Mouse (Mus musculus): Measurements from ENCODE around the gene Wasf1. TPM values are rescaled to one million over a fixed set of nuclear protein-coding genes. Genes with fewer than 3 reads are reported as not detected.

Wasf1 gene
- polyA plus RNA-seq, 1 experiment: 138 TPM

GRCm38 (mm10) chr10:40961365-40961764 is 78.1 kb downstream of the Wasf1 start:
- no peak overlapping the region for H3K27ac ChIP-seq (ENCODE audit: insufficient read depth, low read length)
- TF ChIP-seq CTCF (IDR thresholded peaks at IDR 0.05; ENCODE audit: extremely low read depth, insufficient read depth, low read length) (no peak), POLR2A (IDR thresholded peaks at IDR 0.05; ENCODE audit: extremely low read depth, insufficient read depth, low read length) (no peak)
- H3K4me1 ChIP-seq (ENCODE audit: control insufficient read depth, insufficient read depth, low read length): peaks cover 2% of the 10 kb centered on the region
- no peak overlapping the region for H3K4me3 ChIP-seq (ENCODE audit: insufficient read depth, low read length)

- no peak overlapping the region for H3K4me3 ChIP-seq (ENCODE audit: insufficient read depth, low read length)
- no peaks in the 10 kb centered on the region for H3K4me1 ChIP-seq (ENCODE audit: control insufficient read depth, insufficient read depth, low read length)
- H3K27ac ChIP-seq (ENCODE audit: insufficient read depth, low read length): no peak overlapping the region
- no peak for TF ChIP-seq POLR2A (IDR thresholded peaks at IDR 0.05; ENCODE audit: extremely low read depth, insufficient read depth, low read length)
- TF ChIP-seq CTCF (IDR thresholded peaks at IDR 0.05; ENCODE audit: extremely low read depth, insufficient read depth, low read length): no peak
Observed at GRCm38 (mm10) chr10:40962008-40962407, 78.7 kb downstream of the Wasf1 start.

GRCm38 (mm10) chr10:40964546-40964945 is 81.3 kb downstream of the Wasf1 start:
- Histone ChIP-seq H3K4me1 (ENCODE audit: control insufficient read depth, insufficient read depth, low read length) (no peaks in the 10 kb centered on the region), H3K27ac (ENCODE audit: insufficient read depth, low read length) (no peak overlapping the region), H3K4me3 (ENCODE audit: insufficient read depth, low read length) (no peak overlapping the region)
- TF ChIP-seq CTCF (IDR thresholded peaks at IDR 0.05; ENCODE audit: extremely low read depth, insufficient read depth, low read length): no peak
- no peak for TF ChIP-seq POLR2A (IDR thresholded peaks at IDR 0.05; ENCODE audit: extremely low read depth, insufficient read depth, low read length)

GRCm38 (mm10) chr10:40968551-40968950 is 85.3 kb downstream of the Wasf1 start:
- H3K27ac ChIP-seq (ENCODE audit: insufficient read depth, low read length): no peak overlapping the region
- TF ChIP-seq POLR2A (IDR thresholded peaks at IDR 0.05; ENCODE audit: extremely low read depth, insufficient read depth, low read length): no peak
- no peak for TF ChIP-seq CTCF (IDR thresholded peaks at IDR 0.05; ENCODE audit: extremely low read depth, insufficient read depth, low read length)
- no peak overlapping the region for H3K4me3 ChIP-seq (ENCODE audit: insufficient read depth, low read length)
- peaks cover 6% of the 10 kb centered on the region; the same call in 1 of the 2 replicates for H3K4me1 ChIP-seq (ENCODE audit: control insufficient read depth, insufficient read depth, low read length)

- TF ChIP-seq CTCF (IDR thresholded peaks at IDR 0.05; ENCODE audit: extremely low read depth, insufficient read depth, low read length): no peak
- TF ChIP-seq POLR2A (IDR thresholded peaks at IDR 0.05; ENCODE audit: extremely low read depth, insufficient read depth, low read length): no peak
- Histone ChIP-seq H3K4me3 (ENCODE audit: insufficient read depth, low read length) (peak overlapping the region; percentile 33), H3K27ac (ENCODE audit: insufficient read depth, low read length) (no peak overlapping the region), H3K4me1 (ENCODE audit: control insufficient read depth, insufficient read depth, low read length) (peaks cover 6% of the 10 kb centered on the region; the same call in 1 of the 2 replicates)
Observed at GRCm38 (mm10) chr10:40969372-40970033, 86.2 kb downstream of the Wasf1 start.

GRCm38 (mm10) chr10:40970601-40971245 is 87.4 kb downstream of the Wasf1 start:
- Histone ChIP-seq H3K27ac (ENCODE audit: insufficient read depth, low read length) (no peak overlapping the region), H3K4me3 (ENCODE audit: insufficient read depth, low read length) (no peak overlapping the region), H3K4me1 (ENCODE audit: control insufficient read depth, insufficient read depth, low read length) (peaks cover 6% of the 10 kb centered on the region; the same call in 1 of the 2 replicates)
- TF ChIP-seq POLR2A (IDR thresholded peaks at IDR 0.05; ENCODE audit: extremely low read depth, insufficient read depth, low read length) (no peak), CTCF (IDR thresholded peaks at IDR 0.05; ENCODE audit: extremely low read depth, insufficient read depth, low read length) (peak; percentile 55)

- H3K4me1 ChIP-seq (ENCODE audit: control insufficient read depth, insufficient read depth, low read length): peaks cover 6% of the 10 kb centered on the region; the same call in 1 of the 2 replicates
- no peak for TF ChIP-seq POLR2A (IDR thresholded peaks at IDR 0.05; ENCODE audit: extremely low read depth, insufficient read depth, low read length)
- no peak overlapping the region for H3K4me3 ChIP-seq (ENCODE audit: insufficient read depth, low read length)
- H3K27ac ChIP-seq (ENCODE audit: insufficient read depth, low read length): no peak overlapping the region
Observed at GRCm38 (mm10) chr10:40971256-40971655, 88.0 kb downstream of the Wasf1 start.

GRCm38 (mm10) chr10:40983761-40984160 is 100.5 kb downstream of the Wasf1 start:
- Histone ChIP-seq H3K4me3 (ENCODE audit: insufficient read depth, low read length) (no peak overlapping the region), H3K4me1 (ENCODE audit: control insufficient read depth, insufficient read depth, low read length) (no peaks in the 10 kb centered on the region), H3K27ac (ENCODE audit: insufficient read depth, low read length) (no peak overlapping the region)
- no peak for TF ChIP-seq POLR2A (IDR thresholded peaks at IDR 0.05; ENCODE audit: extremely low read depth, insufficient read depth, low read length)

- H3K4me3 ChIP-seq (ENCODE audit: insufficient read depth, low read length): no peak overlapping the region
- no peaks in the 10 kb centered on the region for H3K4me1 ChIP-seq (ENCODE audit: control insufficient read depth, insufficient read depth, low read length)
- TF ChIP-seq POLR2A (IDR thresholded peaks at IDR 0.05; ENCODE audit: extremely low read depth, insufficient read depth, low read length) (no peak), CTCF (IDR thresholded peaks at IDR 0.05; ENCODE audit: extremely low read depth, insufficient read depth, low read length) (no peak)
- H3K27ac ChIP-seq (ENCODE audit: insufficient read depth, low read length): no peak overlapping the region
Observed at GRCm38 (mm10) chr10:40984600-40984999, 101.3 kb downstream of the Wasf1 start.

GRCm38 (mm10) chr10:40985350-40985749 is 102.1 kb downstream of the Wasf1 start:
- TF ChIP-seq POLR2A (IDR thresholded peaks at IDR 0.05; ENCODE audit: extremely low read depth, insufficient read depth, low read length): no peak
- no peak for TF ChIP-seq CTCF (IDR thresholded peaks at IDR 0.05; ENCODE audit: extremely low read depth, insufficient read depth, low read length)
- no peak overlapping the region for H3K27ac ChIP-seq (ENCODE audit: insufficient read depth, low read length)
- no peak overlapping the region for H3K4me3 ChIP-seq (ENCODE audit: insufficient read depth, low read length)
- H3K4me1 ChIP-seq (ENCODE audit: control insufficient read depth, insufficient read depth, low read length): no peaks in the 10 kb centered on the region

Other genes with a start within 250 kb of the Wasf1 start
- 1.4 and 1.6 TPM in 2 replicates for gene Mettl24, start 200.2 kb upstream of the Wasf1 start, polyA plus RNA-seq (2012; rRNA removed)
- gene Cdc40, start 164 bp upstream of the Wasf1 start, polyA plus RNA-seq (2012; rRNA removed): 30.0 and 33.5 TPM in 2 replicates
- gene Gpr6, start 188.8 kb downstream of the Wasf1 start, polyA plus RNA-seq (2012; rRNA removed): 3.5 and 13.6 TPM in 2 replicates